In genomic region chr17:7821553-7822186, GRCm38 (mm10) we compare ENCODE assay signal across 9 mouse cellular contexts. TPM values are rescaled to one million over a fixed set of nuclear protein-coding genes. Genes with fewer than 3 reads are reported as not detected.
DNase-seq lines count a peak whose midpoint lies in the region; ATAC-seq lines count a peak whose summit lies in the region.
"Had no signal": no experiment of that assay in that cellular context is flagged by ENCODE, and none has a peak within 500 bp of the region (broad histone marks: within the 10 kb centered on the region; RNA-seq: fewer than 3 reads in every experiment).

No protein-coding gene starts in this region.

- H3K4me3 ChIP-seq in hindbrain, embryonic 11.5 days (ENCODE audit: low read depth, low read length): no peak overlapping the region
- H3K4me3 ChIP-seq in hindbrain, embryonic 12.5 days: no peak overlapping the region
- no peak overlapping the region for H3K4me3 ChIP-seq in embryonic facial prominence, embryonic 11.5 days (ENCODE audit: low read depth, low read length)
- H3K4me3 ChIP-seq in neural tube, embryonic 11.5 days (ENCODE audit: low read depth, low read length): no peak overlapping the region
- H3K4me3 ChIP-seq: midbrain, embryonic 12.5 days had no signal

- no peaks in the 10 kb centered on the region for H3K36me3 ChIP-seq in hindbrain, embryonic 11.5 days (ENCODE audit: control insufficient read depth, insufficient read depth, low read length)
- H3K36me3 ChIP-seq in hindbrain, embryonic 12.5 days: no peaks in the 10 kb centered on the region
- H3K36me3 ChIP-seq in embryonic facial prominence, embryonic 11.5 days (replicated peaks; ENCODE audit: control insufficient read depth, insufficient read depth, low read depth, low read length): no peaks in the 10 kb centered on the region
- no peaks in the 10 kb centered on the region for H3K36me3 ChIP-seq in neural tube, embryonic 11.5 days (ENCODE audit: control insufficient read depth, insufficient read depth, low read length)
- H3K36me3 ChIP-seq: midbrain, embryonic 12.5 days had no signal

- H3K9ac ChIP-seq in hindbrain, embryonic 11.5 days (ENCODE audit: low read depth, low read length): no peak overlapping the region
- H3K9ac ChIP-seq in hindbrain, embryonic 12.5 days: no peak overlapping the region
- no peak overlapping the region for H3K9ac ChIP-seq in embryonic facial prominence, embryonic 11.5 days (replicated peaks; ENCODE audit: low read length)
- no peak overlapping the region for H3K9ac ChIP-seq in neural tube, embryonic 11.5 days (ENCODE audit: low read length)
- H3K9ac ChIP-seq: midbrain, embryonic 12.5 days had no signal

- H3K27ac ChIP-seq in hindbrain, embryonic 11.5 days (ENCODE audit: low read depth, low read length): no peak overlapping the region
- H3K27ac ChIP-seq in hindbrain, embryonic 12.5 days: no peak overlapping the region
- no peak overlapping the region for H3K27ac ChIP-seq in embryonic facial prominence, embryonic 11.5 days (replicated peaks; ENCODE audit: low read depth, low read length)
- no peak overlapping the region for H3K27ac ChIP-seq in neural tube, embryonic 11.5 days (ENCODE audit: low read depth, low read length)
- H3K27ac ChIP-seq: midbrain, embryonic 12.5 days had no signal

- no peaks in the 10 kb centered on the region; the same call in 1 of the 2 replicates for H3K4me1 ChIP-seq in hindbrain, embryonic 11.5 days (replicated peaks; ENCODE audit: control insufficient read depth, insufficient read depth, low read length)
- H3K4me1 ChIP-seq in hindbrain, embryonic 12.5 days: peaks cover 2% of the 10 kb centered on the region
- H3K4me1 ChIP-seq in embryonic facial prominence, embryonic 11.5 days (ENCODE audit: control insufficient read depth, insufficient read depth, low read length): no peaks in the 10 kb centered on the region
- H3K4me1 ChIP-seq in neural tube, embryonic 11.5 days (ENCODE audit: control insufficient read depth, insufficient read depth, low read length): peaks cover under 1% of the 10 kb centered on the region; the same call in 1 of the 2 replicates

- H3K4me2 ChIP-seq in hindbrain, embryonic 11.5 days (replicated peaks; ENCODE audit: low read depth, low read length): no peak overlapping the region
- H3K4me2 ChIP-seq in hindbrain, embryonic 12.5 days (replicated peaks): no peak overlapping the region
- no peak overlapping the region for H3K4me2 ChIP-seq in embryonic facial prominence, embryonic 11.5 days (ENCODE audit: low read depth, low read length)
- H3K4me2 ChIP-seq in neural tube, embryonic 11.5 days (ENCODE audit: low read depth): no peak overlapping the region
- H3K4me2 ChIP-seq: midbrain, embryonic 12.5 days had no signal

- no peak for ATAC-seq in hindbrain, embryonic 11.5 days (ENCODE audit: low FRiP score)
- no peak for ATAC-seq in hindbrain, embryonic 12.5 days (ENCODE audit: low FRiP score)
- no peak for ATAC-seq in embryonic facial prominence, embryonic 11.5 days (replicated peaks; ENCODE audit: insufficient number of reproducible peaks, low FRiP score, low TSS enrichment, low read depth)
- no peak for ATAC-seq in neural tube, embryonic 11.5 days (ENCODE audit: insufficient read depth, low FRiP score, low TSS enrichment)

- peaks cover under 1% of the 10 kb centered on the region; the same call in 1 of the 2 replicates for H3K27me3 ChIP-seq in hindbrain, embryonic 11.5 days (ENCODE audit: control insufficient read depth, insufficient read depth, low read length)
- H3K27me3 ChIP-seq in hindbrain, embryonic 12.5 days: peaks cover 19% of the 10 kb centered on the region
- H3K27me3 ChIP-seq in embryonic facial prominence, embryonic 11.5 days (ENCODE audit: control insufficient read depth, insufficient read depth, low read length): peaks cover 2% of the 10 kb centered on the region
- peaks cover 9% of the 10 kb centered on the region for H3K27me3 ChIP-seq in neural tube, embryonic 11.5 days (ENCODE audit: control insufficient read depth, insufficient read depth, low read length)

- 31% methylated on average over 17 of the region's 17 CpGs for WGBS in hindbrain, embryonic 11.5 days
- 33% methylated on average over 17 of the region's 17 CpGs for WGBS in hindbrain, embryonic 12.5 days
- WGBS in embryonic facial prominence, embryonic 11.5 days: 25% methylated on average over 17 of the region's 17 CpGs
- WGBS in neural tube, embryonic 11.5 days: 34% methylated on average over 17 of the region's 17 CpGs

- DNase-seq in hindbrain, embryonic 11.5 days (ENCODE audit: low spot score): peak; percentile 77
- peak; percentile 27 for DNase-seq in A20 (ENCODE audit: low read depth, low spot score)
- peak; percentile 47 for DNase-seq in ZHBTc4 (ENCODE audit: low read depth, low spot score)
- peak; percentile 77 for DNase-seq in embryonic facial prominence, embryonic 11.5 days (ENCODE audit: low spot score)
- peak; percentile 56 to 60 for DNase-seq in layer of hippocampus, postnatal 36 days
- peak; percentile 66 for DNase-seq in neural tube, embryonic 11.5 days (ENCODE audit: low spot score)
- DNase-seq in MN1 (ENCODE audit: low spot score): no peak

- H3K9me3 ChIP-seq in hindbrain, embryonic 11.5 days (ENCODE audit: control insufficient read depth, low read length): no peaks in the 10 kb centered on the region
- H3K9me3 ChIP-seq in hindbrain, embryonic 12.5 days (replicated peaks): no peaks in the 10 kb centered on the region
- no peaks in the 10 kb centered on the region for H3K9me3 ChIP-seq in embryonic facial prominence, embryonic 11.5 days (replicated peaks; ENCODE audit: control insufficient read depth, low read length)
- H3K9me3 ChIP-seq in neural tube, embryonic 11.5 days (ENCODE audit: control insufficient read depth, low read length): no peaks in the 10 kb centered on the region
- H3K9me3 ChIP-seq: midbrain, embryonic 12.5 days had no signal

RNA-seq across cellular contexts. Expression of gene Fndc1, which starts 5.4 kb away (rescaled TPM):
- 0.84 and 1.2 TPM in 2 replicates for polyA plus RNA-seq in hindbrain, embryonic 11.5 days (2014; fragmentation: Nextera tagmentation; extraction: Ambion mirVana)
- 5.3 and 6.1 TPM in 2 replicates for polyA plus RNA-seq in hindbrain, embryonic 12.5 days (2016; fragmentation: Nextera tagmentation; extraction: Ambion mirVana)
- 2.5 and 3.0 TPM in 2 replicates for polyA plus RNA-seq in embryonic facial prominence, embryonic 11.5 days (2014; fragmentation: Nextera tagmentation; extraction: Ambion mirVana)
- total RNA-seq in layer of hippocampus, postnatal 36 days (2021): 10 to 100 TPM; 10.2 to 11.8 TPM
- 0.86 and 1.3 TPM in 2 replicates for polyA plus RNA-seq in neural tube, embryonic 11.5 days (2014; fragmentation: Nextera tagmentation; extraction: Ambion mirVana)
